Mouse (Mus musculus) hindbrain, embryonic 16.5 days (tissue): ENCODE measurements around the gene Runx2. TPM values are rescaled to one million over a fixed set of nuclear protein-coding genes. Genes with fewer than 3 reads are reported as not detected.

Experiments
- ATAC-seq: fragments of 200-750 bp; cut with Nextera tagmentation; 2 replicates; pipeline ENCODE4 v1.8.0; 2017; ENCODE audit warnings: moderate TSS enrichment, moderate library complexity
- H3K27ac ChIP-seq: fragments of 300-500 bp; sonication (generic); 2 replicates; pipeline ENCODE4 v1.5.1; 2014; ENCODE audit warnings: low read depth, mild to moderate bottlenecking, control low read depth, low read length, moderate library complexity
- H3K27me3 ChIP-seq: fragments of 300-500 bp; sonication (generic); replicated peaks from 2 replicates; pipeline ENCODE4 v1.6.1; 2014; ENCODE audit warnings: low read length; ENCODE audit not compliant: control insufficient read depth, insufficient read depth
- H3K36me3 ChIP-seq: fragments of 300-500 bp; sonication (generic); 2 replicates; pipeline ENCODE4 v1.6.1; 2014; ENCODE audit warnings: mild to moderate bottlenecking, low read length, moderate library complexity, mixed read lengths; ENCODE audit not compliant: control insufficient read depth, insufficient read depth
- H3K4me1 ChIP-seq: fragments of 300-500 bp; sonication (generic); 2 replicates; pipeline ENCODE4 v1.6.1; 2014; ENCODE audit warnings: low read depth, low read length; ENCODE audit not compliant: control insufficient read depth, insufficient read depth
- H3K4me2 ChIP-seq: fragments of 300-500 bp; sonication (generic); 2 replicates; pipeline ENCODE4 v1.6.1; 2014; ENCODE audit warnings: mild to moderate bottlenecking, low read length, control low read depth, moderate library complexity
- H3K4me3 ChIP-seq: fragments of 300-500 bp; sonication (generic); 2 replicates; pipeline ENCODE4 v1.5.1; 2014; ENCODE audit warnings: mild to moderate bottlenecking, low read length, control low read depth, moderate library complexity
- H3K9ac ChIP-seq: fragments of 300-500 bp; sonication (generic); 2 replicates; pipeline ENCODE4 v1.6.1; 2014; ENCODE audit warnings: low read depth, mild to moderate bottlenecking, control low read depth, low read length, moderate library complexity
- H3K9me3 ChIP-seq: fragments of 300-500 bp; sonication (generic); 2 replicates; pipeline ENCODE4 v1.6.1; 2014; ENCODE audit warnings: mild to moderate bottlenecking, low read length, moderate library complexity; ENCODE audit not compliant: control insufficient read depth
- WGBS: fragments of 180-500 bp; shearing (Covaris S2); extraction: QIAGEN DNeasy Blood & Tissue Kit; methylation state at CpG from one replicate; pipeline ENCODE4 v1.1.7; 2014; 5-methylcytosine and 5-hydroxymethylcytosine counted together
- polyA plus RNA-seq: library from polyadenylated mRNA; unstranded; fragments of >200 nt; fragmentation: Nextera tagmentation; extraction: Ambion mirVana; gene quantifications from 2 replicates; pipeline ENCODE4 v1.2.1, GENCODE M21; 2015

Runx2 gene
- polyA plus RNA-seq, 1 experiment from 2014 or later = 0.31 TPM

DNA sequence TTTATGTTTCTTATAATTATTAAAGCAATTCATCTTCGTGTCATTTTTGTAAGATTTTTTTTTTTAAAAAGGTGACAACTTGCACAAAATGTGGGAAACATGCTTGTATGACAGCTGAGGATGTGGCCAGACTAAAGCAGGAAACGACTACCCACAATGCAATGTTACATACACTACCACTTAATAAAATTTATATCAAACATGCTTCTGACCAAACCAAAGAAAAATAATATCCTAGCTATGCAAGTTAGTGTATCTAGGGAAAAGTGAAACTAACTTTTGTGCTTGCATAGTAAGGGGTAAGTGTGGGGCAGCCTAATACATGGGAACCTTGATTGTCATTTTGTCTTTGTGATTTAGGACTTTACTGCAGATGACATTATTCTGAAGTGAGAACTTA lies 4.2 kb upstream of the Runx2 start:
- H3K4me3 ChIP-seq = no peak overlapping the region
- no peak overlapping the region for H3K27ac ChIP-seq
- no peaks in the 10 kb centered on the region for H3K27me3 ChIP-seq
- no peak overlapping the region for H3K9ac ChIP-seq
- H3K36me3 ChIP-seq = no peaks in the 10 kb centered on the region
- H3K4me2 ChIP-seq = no peak overlapping the region
- H3K4me1 ChIP-seq = peaks cover 2% of the 10 kb centered on the region; the same call in 1 of the 2 replicates
- no peaks in the 10 kb centered on the region for H3K9me3 ChIP-seq
- 82% methylated on average over 2 of the region's 2 CpGs for WGBS
- no peak for ATAC-seq

DNA sequence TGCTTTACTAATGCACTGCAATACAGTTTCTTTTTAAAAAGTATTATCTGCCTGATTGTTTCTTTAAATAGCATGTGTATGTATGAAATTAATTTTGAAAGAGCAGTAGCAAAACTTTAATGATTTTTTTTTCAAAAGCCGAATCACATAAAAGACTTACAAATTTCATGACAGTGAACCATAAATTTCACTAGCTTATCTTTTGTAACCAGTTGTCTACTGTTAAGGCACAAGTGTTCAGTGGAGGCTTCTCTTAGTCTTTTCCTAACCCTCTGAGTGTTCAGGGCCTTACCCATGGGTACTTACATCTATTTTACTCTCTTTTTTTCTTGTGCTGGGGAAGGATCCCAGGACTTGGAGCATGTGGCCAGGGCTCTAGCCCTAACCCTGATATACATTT lies 7.6 kb downstream of the Runx2 start:
- ATAC-seq = no peak
- 83% methylated on average over 1 of the region's 1 CpGs for WGBS

DNA sequence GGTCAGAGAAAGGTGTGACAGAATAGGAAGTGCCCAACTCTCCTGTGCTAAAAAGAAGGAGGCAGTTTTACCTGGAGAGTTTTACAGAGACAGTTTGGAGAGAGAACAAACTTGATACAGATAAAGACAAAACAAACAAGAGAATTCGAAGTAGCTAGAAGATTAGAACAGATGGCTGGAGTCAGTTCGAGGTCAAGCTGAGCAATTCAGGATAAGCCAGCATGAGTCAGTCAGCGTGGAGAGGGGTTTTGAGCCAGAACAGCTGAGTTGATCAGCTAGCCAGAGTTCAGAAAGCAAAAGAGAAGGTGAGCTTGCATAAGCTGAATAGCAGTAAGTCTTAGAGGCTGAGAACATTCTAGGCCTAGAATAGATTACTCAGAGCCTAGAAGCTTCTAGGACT lies 17.3 kb downstream of the Runx2 start:
- ATAC-seq = no peak
- no peak overlapping the region for H3K4me3 ChIP-seq
- WGBS = 62% methylated on average over 3 of the region's 3 CpGs
- H3K27me3 ChIP-seq = no peaks in the 10 kb centered on the region
- H3K9ac ChIP-seq = no peak overlapping the region
- no peaks in the 10 kb centered on the region for H3K9me3 ChIP-seq
- H3K36me3 ChIP-seq = no peaks in the 10 kb centered on the region
- no peak overlapping the region for H3K4me2 ChIP-seq
- H3K27ac ChIP-seq = no peak overlapping the region
- no peaks in the 10 kb centered on the region for H3K4me1 ChIP-seq

More for the DNA sequence above, 7.6 kb downstream of the Runx2 start:
- H3K27me3 ChIP-seq = no peaks in the 10 kb centered on the region
- H3K4me3 ChIP-seq = no peak overlapping the region
- no peak overlapping the region for H3K9ac ChIP-seq
- H3K4me1 ChIP-seq = no peaks in the 10 kb centered on the region
- no peaks in the 10 kb centered on the region for H3K36me3 ChIP-seq
- H3K27ac ChIP-seq = no peak overlapping the region
- no peaks in the 10 kb centered on the region for H3K9me3 ChIP-seq
- H3K4me2 ChIP-seq = no peak overlapping the region

- 88% methylated on average over 12 of the region's 12 CpGs for WGBS
- H3K4me2 ChIP-seq = no peak overlapping the region
- no peak overlapping the region for H3K4me3 ChIP-seq
- no peaks in the 10 kb centered on the region for H3K9me3 ChIP-seq
- H3K36me3 ChIP-seq = no peaks in the 10 kb centered on the region
- H3K4me1 ChIP-seq = no peaks in the 10 kb centered on the region
- no peak overlapping the region for H3K27ac ChIP-seq
- ATAC-seq = no peak
- H3K27me3 ChIP-seq = no peaks in the 10 kb centered on the region
- no peak overlapping the region for H3K9ac ChIP-seq
Observed at GRCm38 (mm10) chr17:44792218-44792917, 22.2 kb downstream of the Runx2 start.

DNA sequence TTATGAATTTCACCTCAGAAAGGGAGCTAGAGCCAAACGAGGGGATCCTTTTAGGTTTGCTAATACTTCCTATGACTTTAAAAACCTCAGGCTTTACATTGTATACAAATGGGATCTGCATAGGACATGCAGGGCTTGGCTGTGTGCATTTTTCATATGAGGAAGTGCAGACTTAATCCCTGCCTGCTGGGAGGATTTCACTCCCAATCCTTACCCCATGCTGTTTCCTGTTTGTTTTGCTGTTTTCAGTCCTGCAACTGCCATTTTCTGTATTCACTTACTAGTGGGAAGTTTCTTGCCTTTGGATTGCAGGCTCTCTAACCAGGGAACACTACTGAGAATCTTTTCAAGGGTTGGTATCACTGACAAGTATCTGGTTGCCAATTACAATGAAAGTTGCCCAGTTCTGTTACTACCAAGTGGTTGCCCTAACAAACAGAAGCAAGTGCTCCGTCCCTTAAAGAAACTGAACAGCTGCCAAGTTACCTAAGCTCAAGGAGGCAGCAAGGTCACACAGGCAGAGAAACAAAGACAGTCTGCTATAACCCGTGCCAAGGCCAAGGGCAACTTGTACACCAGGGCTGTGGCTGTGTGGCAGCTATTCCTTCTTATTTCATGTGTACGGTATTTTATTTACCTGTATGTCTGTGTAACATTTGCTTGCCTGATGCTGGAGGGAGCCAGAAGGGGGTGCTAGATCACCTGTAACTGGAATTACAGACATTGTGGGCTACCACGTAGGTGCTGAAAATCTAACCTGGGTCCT lies 25.4 kb downstream of the Runx2 start:
- no peak for ATAC-seq
- Histone ChIP-seq H3K9me3 (no peaks in the 10 kb centered on the region), H3K9ac (no peak overlapping the region), H3K4me3 (no peak overlapping the region), H3K4me2 (no peak overlapping the region), H3K36me3 (no peaks in the 10 kb centered on the region), H3K27ac (no peak overlapping the region), H3K4me1 (no peaks in the 10 kb centered on the region), H3K27me3 (no peaks in the 10 kb centered on the region)
- WGBS = 61% methylated on average over 5 of the region's 5 CpGs

GRCm38 (mm10) chr17:44783143-44783542 lies 31.5 kb downstream of the Runx2 start:
- no peak for ATAC-seq
- Histone ChIP-seq H3K9ac (no peak overlapping the region), H3K27me3 (no peaks in the 10 kb centered on the region), H3K36me3 (no peaks in the 10 kb centered on the region), H3K9me3 (no peaks in the 10 kb centered on the region), H3K4me1 (peaks cover 3% of the 10 kb centered on the region), H3K4me2 (no peak overlapping the region), H3K27ac (no peak overlapping the region), H3K4me3 (no peak overlapping the region)
- WGBS = 80% methylated on average over 2 of the region's 2 CpGs

GRCm38 (mm10) chr17:44782366-44782765 lies 32.2 kb downstream of the Runx2 start:
- ATAC-seq = no peak
- WGBS = 88% methylated on average over 4 of the region's 4 CpGs

GRCm38 (mm10) chr17:44780353-44780752 lies 34.2 kb downstream of the Runx2 start:
- 73% methylated on average over 4 of the region's 4 CpGs for WGBS
- no peak for ATAC-seq
- H3K4me3 ChIP-seq = no peak overlapping the region
- peaks cover 7% of the 10 kb centered on the region for H3K4me1 ChIP-seq
- no peak overlapping the region for H3K4me2 ChIP-seq
- H3K36me3 ChIP-seq = no peaks in the 10 kb centered on the region
- H3K27ac ChIP-seq = no peak overlapping the region
- no peaks in the 10 kb centered on the region for H3K9me3 ChIP-seq
- no peaks in the 10 kb centered on the region for H3K27me3 ChIP-seq
- H3K9ac ChIP-seq = no peak overlapping the region

More at GRCm38 (mm10) chr17:44782366-44782765, 32.2 kb downstream of the Runx2 start:
- Histone ChIP-seq H3K27ac (no peak overlapping the region), H3K9ac (no peak overlapping the region), H3K4me1 (peaks cover 7% of the 10 kb centered on the region), H3K4me3 (no peak overlapping the region), H3K27me3 (no peaks in the 10 kb centered on the region), H3K9me3 (no peaks in the 10 kb centered on the region), H3K36me3 (no peaks in the 10 kb centered on the region), H3K4me2 (no peak overlapping the region)

DNA sequence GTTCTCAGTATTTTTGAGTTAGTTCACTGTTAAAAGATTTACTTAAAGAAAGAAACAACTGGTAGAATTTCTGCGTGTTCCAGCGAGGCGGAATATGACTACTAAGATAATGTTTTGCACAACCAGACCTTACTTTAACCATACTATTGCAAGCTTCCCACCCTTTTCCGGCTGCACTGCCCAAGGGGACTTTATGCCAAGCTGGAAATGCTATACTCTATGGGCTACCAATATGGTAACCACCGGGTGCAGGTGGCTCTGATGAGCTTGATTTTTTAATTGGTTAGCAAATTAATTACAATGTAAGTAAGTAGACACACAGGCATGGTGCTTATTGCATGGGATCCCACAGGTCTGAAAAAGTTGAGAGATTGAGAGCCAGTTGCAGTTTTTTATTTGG lies 36.5 kb downstream of the Runx2 start:
- no peak overlapping the region for H3K9ac ChIP-seq
- H3K27me3 ChIP-seq = no peaks in the 10 kb centered on the region
- 57% methylated on average over 5 of the region's 5 CpGs for WGBS

More for the DNA sequence above, 36.5 kb downstream of the Runx2 start:
- Histone ChIP-seq H3K36me3 (no peaks in the 10 kb centered on the region), H3K4me1 (peaks cover 7% of the 10 kb centered on the region), H3K4me2 (peak overlapping the region; percentile 63), H3K27ac (no peak overlapping the region), H3K9me3 (no peaks in the 10 kb centered on the region), H3K4me3 (peak overlapping the region; percentile 78)
- no peak for ATAC-seq
